Mouse (Mus musculus): ENCODE measurements around the gene Olfr530.

Gene Olfr530

DNA sequence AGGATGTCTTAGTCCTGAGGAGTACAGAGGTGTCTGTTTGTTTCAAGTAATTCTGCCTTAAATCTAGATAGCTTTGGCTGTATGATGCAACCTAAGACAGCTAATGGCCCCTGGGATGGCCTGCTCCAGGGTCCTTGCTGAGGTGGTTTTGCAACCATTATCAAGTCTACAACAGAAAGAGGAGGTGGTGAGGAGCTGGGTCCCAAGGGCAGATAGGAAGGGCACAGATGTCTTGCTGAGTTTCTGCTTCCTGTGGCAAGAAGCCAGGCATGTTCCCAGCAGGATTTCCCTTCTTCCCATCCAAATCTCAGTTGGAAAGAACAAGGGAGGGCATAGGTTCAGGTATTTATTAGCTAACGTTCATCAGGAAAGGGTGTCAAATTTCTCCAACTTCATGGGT lies at the start of gene Olfr530:
Olfr530 (minus strand) TSS at position 101 of the 400 bp plus-strand sequence.
- in situ Hi-C loops (cut with MboI; ENCODE audit: low sequenced_read_pairs) = no loop called here

DNA sequence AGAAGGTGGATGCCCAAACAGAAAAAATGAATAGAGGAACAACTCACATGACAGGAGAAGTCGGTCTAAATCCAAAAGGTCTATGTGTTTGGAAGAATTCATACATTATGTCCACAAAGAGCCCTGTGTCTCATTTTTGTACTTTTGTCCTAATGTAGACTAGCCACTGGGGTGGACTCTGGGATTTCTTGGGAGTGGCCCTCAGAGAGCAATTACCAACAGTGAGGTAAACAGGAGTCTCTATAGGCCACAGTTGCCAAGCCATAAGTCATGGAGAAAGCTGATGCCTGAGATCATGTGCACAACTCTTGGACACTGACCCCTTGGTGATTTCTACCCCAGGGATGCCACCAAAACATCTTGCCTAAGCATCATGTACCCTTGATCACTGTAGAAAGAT lies 45.4 kb upstream of the Olfr530 start, which contains the start of gene Olfr532:
Olfr532 (minus strand) TSS at position 101 of the 400 bp plus-strand sequence.
- in situ Hi-C loops (cut with MboI; ENCODE audit: low sequenced_read_pairs) = no loop called here

DNA sequence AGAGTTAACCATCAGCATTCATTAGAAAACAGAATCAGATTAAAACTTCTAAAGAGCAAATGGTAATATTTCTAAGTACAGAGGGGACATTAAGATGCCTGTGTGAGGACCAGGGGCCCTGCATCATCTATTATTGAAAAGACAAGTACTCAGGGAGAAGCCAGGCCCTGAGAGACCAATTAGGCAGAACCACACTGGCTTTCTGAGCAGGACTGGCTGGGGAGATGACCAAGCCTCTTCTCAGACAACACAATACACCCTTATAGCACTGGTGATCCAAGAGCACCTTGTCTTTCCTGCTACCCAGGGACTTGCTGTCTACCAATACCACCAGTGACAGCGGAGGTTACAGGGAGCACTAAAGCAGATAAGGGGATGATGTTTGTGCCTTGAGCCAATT lies 26.7 kb upstream of the Olfr530 start, which contains the start of gene Olfr531:
Olfr531 (minus strand) TSS at position 101 of the 400 bp plus-strand sequence.
- in situ Hi-C loops (cut with MboI; ENCODE audit: low sequenced_read_pairs) = no loop called here

DNA sequence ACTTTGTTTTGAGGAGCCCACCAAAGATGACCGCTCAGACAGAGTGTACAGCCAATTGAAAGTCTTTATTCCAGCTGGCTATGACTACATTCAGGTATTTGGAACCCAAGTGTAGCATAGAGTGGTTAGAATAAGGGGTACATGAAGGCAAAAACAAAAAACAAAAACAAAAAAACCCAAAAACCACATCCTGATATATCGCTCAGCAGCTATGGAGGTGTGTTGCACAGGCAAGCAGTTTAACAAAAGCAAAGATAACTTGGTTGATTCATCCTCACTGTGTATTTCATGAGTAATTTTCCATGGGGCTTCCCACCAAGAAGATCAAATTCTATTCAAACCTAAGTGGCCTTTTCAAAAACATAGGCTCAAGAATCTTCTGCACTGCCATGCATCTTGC lies 780 bp upstream of the Olfr530 start:
- in situ Hi-C loops (cut with MboI; ENCODE audit: low sequenced_read_pairs) = no loop called here

DNA sequence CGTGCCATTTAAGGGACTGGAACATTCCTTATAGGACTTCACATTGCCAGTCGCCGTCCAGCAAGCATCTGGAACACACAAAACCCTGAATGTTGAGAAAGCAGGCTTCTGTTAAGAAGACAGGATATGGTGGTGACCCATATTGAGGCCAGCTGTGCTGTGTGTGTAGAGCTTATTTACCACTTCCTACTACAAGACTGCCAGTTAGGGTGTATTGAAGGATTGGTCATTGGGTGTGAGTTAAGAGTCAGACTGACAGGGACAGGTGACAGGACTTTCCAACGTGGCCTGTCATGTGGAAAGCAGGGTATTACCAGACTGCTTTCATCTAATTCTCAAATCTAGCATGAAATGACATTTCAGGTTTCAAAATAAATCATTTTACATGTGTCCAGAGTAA lies 1.8 kb downstream of the Olfr530 start:
- in situ Hi-C loops (cut with MboI; ENCODE audit: low sequenced_read_pairs) = no loop called here

DNA sequence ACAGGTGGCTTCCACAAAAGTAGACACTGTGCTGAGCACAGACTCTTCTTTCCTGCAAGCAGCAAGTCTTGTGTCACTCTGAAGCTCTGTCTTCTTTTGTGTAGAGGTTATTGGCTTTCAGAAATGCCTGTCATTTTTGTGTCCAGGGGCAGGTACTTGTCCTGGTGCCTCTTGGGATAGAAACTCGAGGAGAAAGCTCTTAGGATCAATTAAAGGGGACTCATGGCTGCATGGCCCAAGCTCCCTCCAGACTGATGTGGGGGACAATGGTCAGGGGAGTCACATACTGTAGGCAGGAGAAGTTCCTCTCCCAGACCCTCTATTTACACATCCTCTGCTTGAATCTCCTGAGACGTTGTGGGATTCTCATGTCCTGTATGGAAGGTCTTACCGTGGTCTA lies 14.6 kb downstream of the Olfr530 start, which contains the start of gene Olfr60:
Olfr60 (minus strand) TSS at position 101 of the 400 bp plus-strand sequence.
- in situ Hi-C loops (cut with MboI; ENCODE audit: low sequenced_read_pairs) = no loop called here

DNA sequence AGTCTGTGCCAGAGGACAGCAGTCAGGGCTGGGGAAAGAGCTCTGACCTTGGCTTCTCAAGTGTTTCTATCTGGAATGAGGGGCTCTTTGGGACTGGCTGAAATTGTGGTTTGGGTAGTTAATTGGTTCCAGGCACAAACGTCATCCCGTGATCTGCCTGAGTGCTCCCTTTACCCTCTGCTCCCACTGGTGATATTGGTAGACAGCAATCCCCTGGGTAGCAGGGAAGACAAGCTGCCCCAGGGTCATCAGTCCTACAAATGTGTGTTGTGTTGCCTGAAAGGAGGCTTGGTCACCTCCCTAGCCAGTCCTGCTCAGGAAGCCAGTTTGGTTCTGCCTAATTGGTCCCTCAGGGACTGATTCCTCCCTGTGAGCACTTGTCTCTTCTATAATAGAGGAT lies 42.4 kb downstream of the Olfr530 start, which contains the start of gene Olfr527:
Olfr527 (plus strand) TSS at position 301 of the 400 bp plus-strand sequence.
- in situ Hi-C loops (cut with MboI; ENCODE audit: low sequenced_read_pairs) = no loop called here

DNA sequence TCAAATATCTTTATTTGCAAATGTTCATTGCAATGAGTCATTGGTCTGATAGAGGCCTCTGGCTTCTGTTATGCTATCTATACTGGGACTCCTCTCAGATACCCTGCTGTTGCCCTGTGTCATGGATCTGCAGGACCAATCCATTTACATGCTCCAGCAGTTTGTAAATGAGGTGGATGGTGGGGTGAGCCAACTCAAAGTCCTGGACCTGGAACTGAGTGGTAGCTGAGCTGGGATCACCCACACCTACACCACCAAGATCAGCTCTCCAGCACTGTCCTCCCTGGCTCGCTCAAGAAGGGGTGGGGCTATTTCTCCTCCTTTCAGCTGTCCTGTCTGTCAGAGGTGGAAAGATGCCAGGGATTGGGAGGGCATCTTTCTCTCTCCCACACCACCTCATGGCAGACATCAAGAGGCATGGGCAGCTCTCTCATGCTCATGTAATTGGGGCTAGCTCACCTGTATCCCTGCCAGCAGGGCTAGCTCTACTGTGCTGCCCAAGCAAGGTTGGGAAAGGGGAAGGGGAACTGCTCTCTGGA lies 46.3 kb downstream of the Olfr530 start:
- in situ Hi-C loops (cut with MboI; ENCODE audit: low sequenced_read_pairs) = no loop called here
